Mouse (Mus musculus): ENCODE data around the gene Rbm7.

- TF ChIP-seq ZNF384 (IDR thresholded peaks at IDR 0.05; ENCODE audit: low read depth, low read length) = no peak
- TF ChIP-seq ELF1 (IDR thresholded peaks at IDR 0.05; ENCODE audit: low read depth, low read length) = no peak
- no peak for TF ChIP-seq GABPA (IDR thresholded peaks at IDR 0.05; ENCODE audit: low read depth, low read length)
- TF ChIP-seq CTCF (IDR thresholded peaks at IDR 0.05 in 2 of 3, conservative IDR thresholded peaks at IDR 0.05 in 1 of 3; ENCODE audit: control insufficient read depth in 1 of 3, insufficient read depth in 1 of 3, low read depth in 2 of 3, low read length in 3 of 3, poor library complexity in 1 of 3, severe bottlenecking in 1 of 3) = no peak
- no peak for TF ChIP-seq MAFK (IDR thresholded peaks at IDR 0.05; ENCODE audit: borderline replicate concordance, low read depth, low read length)
- no peak for TF ChIP-seq SIN3A (IDR thresholded peaks at IDR 0.05; ENCODE audit: low read length)
- no peak for TF ChIP-seq TBP (IDR thresholded peaks at IDR 0.05; ENCODE audit: low read depth, low read length)
Measured at GRCm38 (mm10) chr9:48525566-48525965, 30.5 kb upstream of the Rbm7 start.
